Mouse (Mus musculus): ENCODE data around the gene Ankrd12.

The Ankrd12 gene

DNA sequence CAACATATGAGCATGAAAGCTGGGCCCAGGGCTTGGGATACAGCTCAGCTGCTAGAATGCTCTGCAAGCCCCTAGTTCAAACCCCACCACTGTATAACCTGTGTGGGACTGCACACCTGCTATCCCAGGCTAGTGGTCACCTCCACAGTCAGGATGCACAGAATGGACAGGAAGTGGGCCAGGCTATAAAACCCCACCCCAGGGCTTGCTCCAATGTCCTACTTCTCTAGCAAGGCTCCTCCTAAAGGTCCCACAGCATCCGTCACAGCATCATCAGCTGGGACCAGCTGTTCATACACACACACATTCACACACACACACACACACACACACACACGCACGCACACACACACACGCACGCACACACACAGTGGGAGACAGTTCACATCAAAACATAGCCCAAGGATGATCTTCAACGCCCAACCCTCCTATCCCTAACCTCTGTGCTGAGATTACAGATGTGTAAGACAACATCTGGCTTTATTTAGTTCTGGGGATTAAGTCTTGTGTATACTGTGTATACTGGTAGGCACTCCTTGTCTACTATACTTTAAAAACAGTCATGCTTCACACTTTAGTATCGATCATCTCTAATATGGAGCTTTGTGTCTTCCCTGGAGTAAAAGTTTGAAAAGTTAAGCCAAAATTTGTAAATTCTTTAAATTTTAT lies 146.6 kb downstream of the Ankrd12 start:
- DNase-seq (ENCODE audit: low spot score): no peak

DNA sequence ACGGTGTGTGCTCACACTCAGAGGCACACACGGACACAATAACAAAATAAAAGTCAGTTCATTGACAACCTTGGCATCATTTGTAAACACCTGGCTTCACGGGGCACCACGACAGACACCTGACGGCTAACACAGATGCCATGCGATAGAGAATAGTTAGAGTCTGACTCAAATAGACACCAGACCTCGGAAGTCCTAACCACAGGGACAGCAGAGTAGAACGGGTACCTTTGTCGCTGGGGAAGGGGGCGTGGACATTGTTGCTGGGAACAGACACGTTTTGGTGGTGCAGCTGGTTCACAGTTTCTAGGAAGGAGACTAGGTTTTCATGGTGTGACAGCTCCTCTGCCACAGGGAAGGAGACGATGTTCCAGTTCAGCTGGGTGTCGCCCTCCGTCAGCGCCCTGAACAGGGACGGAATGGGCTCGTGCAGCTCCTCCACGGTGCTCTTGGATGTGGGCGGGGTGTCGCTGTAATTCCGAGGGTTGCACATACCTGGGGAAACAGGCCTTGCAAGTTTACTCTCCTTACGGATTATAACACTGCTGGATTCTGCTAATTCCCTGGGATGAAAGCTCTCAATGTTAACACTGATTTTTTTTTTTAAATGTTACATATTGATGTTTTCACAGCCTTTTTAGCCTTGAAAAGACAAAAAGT lies 147.4 kb downstream of the Ankrd12 start:
- DNase-seq (ENCODE audit: low spot score): no peak

DNA sequence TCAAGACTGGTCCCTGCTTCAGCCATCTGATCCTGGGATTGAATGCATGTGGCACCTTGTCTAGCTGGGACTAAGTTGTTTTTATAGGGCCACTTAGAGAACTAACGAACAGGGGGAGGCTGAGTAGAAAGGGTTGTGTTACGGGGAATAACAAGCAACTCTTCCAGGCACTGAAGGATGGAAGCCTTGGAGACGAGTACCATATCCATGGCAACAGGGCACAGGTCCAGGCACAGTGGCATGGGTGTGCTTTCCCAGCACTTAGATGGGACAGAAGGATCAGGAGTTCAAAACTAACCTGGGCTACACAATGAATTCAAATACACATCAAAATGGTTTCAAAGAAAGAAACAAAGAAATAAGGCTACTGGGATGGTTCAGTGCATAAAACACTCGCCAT lies 149.8 kb downstream of the Ankrd12 start:
- no peak for DNase-seq (ENCODE audit: low spot score)

DNA sequence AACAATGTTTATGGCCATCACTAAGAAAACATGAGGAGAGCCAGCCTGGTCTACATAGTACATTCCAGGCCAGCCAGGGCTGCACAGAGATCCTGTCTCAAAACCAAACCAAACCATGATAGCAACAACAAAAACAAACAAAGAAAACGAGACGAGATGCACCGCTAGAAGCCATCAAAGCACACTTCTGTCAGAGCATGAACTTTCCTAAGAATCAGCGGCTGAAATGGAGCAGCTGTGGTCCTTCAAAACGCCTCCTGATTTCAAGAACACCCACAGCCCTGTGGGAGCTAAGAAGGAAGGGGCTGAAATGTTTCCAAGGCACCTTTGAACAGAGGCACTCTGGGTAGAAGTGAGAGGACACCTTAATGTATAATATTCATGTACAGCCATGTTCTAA lies 152.7 kb downstream of the Ankrd12 start:
- no peak for DNase-seq (ENCODE audit: low spot score)

DNA sequence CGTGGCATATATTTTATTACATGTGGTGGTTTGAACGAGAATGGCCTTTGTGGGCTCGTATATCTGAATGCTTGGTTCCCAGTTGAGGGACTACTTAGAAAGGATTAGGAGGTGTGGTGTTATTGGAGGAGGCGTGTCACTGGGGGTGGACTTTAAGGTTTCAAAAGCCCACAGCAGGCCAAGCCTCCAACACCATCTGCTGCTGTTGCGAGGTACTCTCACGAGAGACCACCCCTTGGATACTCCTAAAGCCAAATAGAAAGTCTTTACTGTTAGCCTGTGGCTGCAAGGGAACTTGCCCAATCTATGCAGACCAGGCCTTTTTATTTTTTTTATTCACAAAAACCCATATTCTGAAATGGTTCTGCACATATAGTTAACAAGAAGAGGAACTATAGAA lies 154.9 kb downstream of the Ankrd12 start:
- DNase-seq (ENCODE audit: low spot score): no peak

DNA sequence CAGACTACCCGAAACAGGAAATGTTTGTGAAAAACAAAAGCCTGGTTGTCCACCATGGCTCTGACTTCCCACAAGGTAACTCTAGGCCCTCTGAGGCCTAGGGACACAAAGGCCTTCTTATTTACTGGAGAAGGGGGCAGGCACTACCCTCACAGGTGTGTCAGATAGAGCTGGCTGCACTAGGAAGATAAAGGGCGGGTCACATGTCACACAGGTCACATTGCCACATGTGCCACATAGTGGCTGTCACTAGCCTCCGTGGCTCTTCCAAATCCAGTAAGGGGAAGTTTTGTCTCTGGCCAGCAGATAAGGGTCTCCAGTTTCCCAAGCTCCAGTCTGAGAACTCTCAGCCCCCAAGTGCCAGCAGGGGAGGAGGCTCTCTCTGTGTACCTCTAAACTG lies 157.7 kb downstream of the Ankrd12 start:
- no peak for DNase-seq (ENCODE audit: low spot score)

DNA sequence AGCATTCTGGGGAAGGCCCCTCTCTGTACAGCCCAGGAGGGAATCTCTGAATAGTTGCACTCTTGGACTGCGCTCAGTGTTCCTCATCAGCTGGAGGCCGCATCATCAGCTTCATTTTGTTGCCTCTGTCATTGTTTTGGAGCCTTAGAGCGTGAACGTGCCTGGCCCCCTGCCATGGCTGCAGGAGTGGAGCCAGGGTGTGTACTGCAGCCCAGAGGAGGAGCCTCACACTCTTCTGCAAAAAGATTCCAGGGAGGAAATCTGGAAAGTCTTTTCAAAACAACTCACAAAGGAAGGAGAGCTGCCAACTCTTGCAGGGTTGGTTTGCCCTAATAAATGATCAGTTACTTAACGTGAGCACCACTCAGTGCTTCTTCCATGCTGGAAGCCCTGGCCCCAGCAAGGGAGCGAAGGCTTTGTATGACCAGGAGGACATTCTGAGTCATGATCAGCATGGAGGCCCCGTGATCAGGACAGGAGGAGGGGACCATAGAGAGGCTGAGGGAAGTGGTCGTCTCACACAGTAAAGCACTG lies 160.7 kb downstream of the Ankrd12 start:
- DNase-seq (ENCODE audit: low spot score): no peak
